Mouse (Mus musculus) limb, embryonic 12.5 days (tissue): ENCODE measurements around the gene Slx4ip. TPM values are rescaled to one million over a fixed set of nuclear protein-coding genes. Genes with fewer than 3 reads are reported as not detected.

ENCODE experiments used
- ATAC-seq: fragments of 200-750 bp; cut with Nextera tagmentation; 2 replicates; pipeline ENCODE4 v1.8.0; 2017; ENCODE audit warnings: low read depth, moderate TSS enrichment; ENCODE audit not compliant: insufficient number of reproducible peaks, insufficient read depth, low FRiP score, low TSS enrichment
- H3K27ac ChIP-seq: fragments of 300-500 bp; sonication (generic); 2 replicates; pipeline ENCODE4 v1.5.1; 2016; ENCODE audit warnings: mild to moderate bottlenecking, moderate library complexity
- H3K27me3 ChIP-seq: fragments of 300-500 bp; sonication (generic); 2 replicates; pipeline ENCODE4 v1.6.1; 2016; ENCODE audit warnings: mild to moderate bottlenecking, moderate library complexity
- H3K36me3 ChIP-seq: fragments of 300-500 bp; sonication (generic); 2 replicates; pipeline ENCODE4 v1.6.1; 2016; ENCODE audit warnings: mild to moderate bottlenecking, moderate library complexity
- H3K4me1 ChIP-seq: fragments of 300-500 bp; sonication (generic); replicated peaks from 2 replicates; pipeline ENCODE4 v1.6.1; 2016
- H3K4me2 ChIP-seq: fragments of 300-500 bp; sonication (generic); 2 replicates; pipeline ENCODE4 v1.6.1; 2016; ENCODE audit warnings: mild to moderate bottlenecking, moderate library complexity
- H3K4me3 ChIP-seq: fragments of 300-500 bp; sonication (generic); replicated peaks from 2 replicates; pipeline ENCODE4 v1.5.1; 2016; ENCODE audit warnings: mild to moderate bottlenecking
- H3K9ac ChIP-seq: fragments of 300-500 bp; sonication (generic); replicated peaks from 2 replicates; pipeline ENCODE4 v1.6.1; 2016; ENCODE audit warnings: mild to moderate bottlenecking, moderate library complexity
- H3K9me3 ChIP-seq: fragments of 300-500 bp; sonication (generic); 2 replicates; pipeline ENCODE4 v1.6.1; 2016; ENCODE audit warnings: mild to moderate bottlenecking, moderate library complexity
- WGBS: fragments of 180-500 bp; shearing (Covaris S2); methylation state at CpG from one replicate; pipeline ENCODE4 v1.1.7; 2016; 5-methylcytosine and 5-hydroxymethylcytosine counted together
- polyA plus RNA-seq: library from polyadenylated mRNA; unstranded; fragments of >200 nt; fragmentation: Nextera tagmentation; extraction: Ambion mirVana; gene quantifications from 2 replicates; pipeline ENCODE4 v1.2.1, GENCODE M21; 2016

Slx4ip gene
- polyA plus RNA-seq, 1 experiment from 2014 or later, result 9.0 TPM

- H3K9ac ChIP-seq, result no peak overlapping the region
- 0 out of 2 replicates have a peak, but pooled peaks cover 6% of the 10 kb centered on the region for H3K4me1 ChIP-seq
- no peaks in the 10 kb centered on the region for H3K9me3 ChIP-seq
- no peak overlapping the region for H3K4me2 ChIP-seq
- no peaks in the 10 kb centered on the region for H3K27me3 ChIP-seq
- no peak overlapping the region for H3K27ac ChIP-seq
- H3K36me3 ChIP-seq, result no peaks in the 10 kb centered on the region
- WGBS, result 53% methylated on average over 4 of the region's 4 CpGs
- ATAC-seq, result no peak
- no peak overlapping the region for H3K4me3 ChIP-seq
Measured at GRCm38 (mm10) chr2:136911958-136912411, 21.0 kb downstream of the Slx4ip start.

DNA sequence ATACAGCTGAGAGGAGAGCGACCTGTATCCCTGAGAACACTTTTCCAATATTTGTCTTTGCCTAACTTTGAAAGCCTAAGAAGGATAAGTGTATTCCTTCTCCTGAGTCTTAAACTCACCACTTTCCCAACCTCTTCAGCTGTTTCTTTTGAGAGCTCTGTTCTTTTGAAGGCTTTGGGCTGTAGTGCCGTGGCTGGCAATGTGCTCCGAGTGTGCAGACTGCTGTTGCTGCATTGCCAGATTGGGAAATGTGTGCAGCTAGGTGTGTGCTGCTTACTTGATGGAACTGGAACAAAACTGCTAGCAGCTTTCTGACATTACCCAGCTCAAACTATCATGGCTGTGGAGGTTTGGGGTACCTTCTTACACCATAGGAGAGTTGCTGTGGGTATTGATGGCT is 22.0 kb downstream of the Slx4ip start:
- H3K9me3 ChIP-seq, result no peaks in the 10 kb centered on the region
- H3K4me1 ChIP-seq, result 0 out of 2 replicates have a peak, but pooled peaks cover 6% of the 10 kb centered on the region
- no peak overlapping the region for H3K27ac ChIP-seq
- no peak overlapping the region for H3K9ac ChIP-seq
- no peak overlapping the region for H3K4me2 ChIP-seq
- H3K36me3 ChIP-seq, result no peaks in the 10 kb centered on the region
- no peaks in the 10 kb centered on the region for H3K27me3 ChIP-seq
- H3K4me3 ChIP-seq, result no peak overlapping the region
- WGBS, result 86% methylated on average over 3 of the region's 3 CpGs
- no peak for ATAC-seq

DNA sequence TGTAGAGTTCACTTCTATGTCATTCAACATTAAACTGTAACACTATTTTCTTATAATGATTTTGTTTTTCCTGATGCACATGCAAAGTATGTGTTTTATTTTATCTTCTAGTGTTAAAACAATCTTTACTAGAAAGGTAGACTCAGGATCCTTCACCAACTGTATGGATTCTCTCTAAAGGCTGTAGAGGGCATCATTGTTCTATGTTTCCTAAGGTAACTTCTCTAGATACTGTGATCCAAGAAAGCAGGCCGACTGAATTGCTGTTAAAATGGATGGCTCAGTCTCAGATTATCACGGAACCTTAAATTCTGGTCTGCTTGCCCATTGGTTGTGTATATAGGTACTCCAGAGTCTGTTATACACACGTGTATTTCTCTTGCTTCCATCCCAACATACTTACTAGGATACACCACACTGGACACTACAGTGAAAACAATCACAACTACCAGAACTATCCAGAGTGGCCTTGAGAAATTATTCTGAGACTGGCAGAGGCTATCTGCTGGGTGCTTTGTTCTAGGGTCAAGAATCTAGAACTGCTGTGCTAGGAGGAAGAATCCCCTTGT is 23.4 kb downstream of the Slx4ip start:
- Histone ChIP-seq H3K4me3 (no peak overlapping the region), H3K27ac (no peak overlapping the region), H3K27me3 (no peaks in the 10 kb centered on the region), H3K4me1 (0 out of 2 replicates have a peak, but pooled peaks cover 6% of the 10 kb centered on the region), H3K9ac (no peak overlapping the region), H3K36me3 (no peaks in the 10 kb centered on the region), H3K9me3 (no peaks in the 10 kb centered on the region), H3K4me2 (no peak overlapping the region)
- WGBS, result 63% methylated on average over 3 of the region's 3 CpGs
- ATAC-seq, result no peak

DNA sequence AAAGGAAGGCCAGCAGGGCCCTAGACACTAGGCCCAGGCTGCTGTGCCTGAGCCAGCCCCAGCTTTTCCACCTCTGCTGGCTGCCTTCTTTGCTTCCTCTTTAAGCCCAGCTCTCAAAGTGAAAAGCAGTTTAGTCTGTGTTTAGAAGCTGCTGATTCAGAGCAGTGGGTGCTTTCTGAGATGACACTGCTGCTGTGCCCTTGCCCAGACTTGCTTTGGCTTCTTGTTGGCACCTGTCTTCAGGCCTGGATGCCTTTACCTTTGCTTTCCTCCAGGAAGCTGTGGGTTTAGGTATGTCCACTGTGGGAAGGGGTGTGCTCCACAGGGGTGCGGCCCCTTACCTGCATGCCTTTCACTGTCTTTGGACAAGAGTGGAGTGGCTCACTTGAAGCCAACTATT is 28.4 kb downstream of the Slx4ip start:
- H3K9me3 ChIP-seq, result no peaks in the 10 kb centered on the region
- no peak for ATAC-seq
- peaks cover 10% of the 10 kb centered on the region; the same call in 1 of the 2 replicates for H3K4me1 ChIP-seq
- no peak overlapping the region for H3K9ac ChIP-seq
- H3K4me2 ChIP-seq, result no peak overlapping the region
- H3K27ac ChIP-seq, result no peak overlapping the region
- H3K36me3 ChIP-seq, result no peaks in the 10 kb centered on the region
- WGBS, result 96% methylated on average over 1 of the region's 1 CpGs
- H3K27me3 ChIP-seq, result no peaks in the 10 kb centered on the region
- no peak overlapping the region for H3K4me3 ChIP-seq

DNA sequence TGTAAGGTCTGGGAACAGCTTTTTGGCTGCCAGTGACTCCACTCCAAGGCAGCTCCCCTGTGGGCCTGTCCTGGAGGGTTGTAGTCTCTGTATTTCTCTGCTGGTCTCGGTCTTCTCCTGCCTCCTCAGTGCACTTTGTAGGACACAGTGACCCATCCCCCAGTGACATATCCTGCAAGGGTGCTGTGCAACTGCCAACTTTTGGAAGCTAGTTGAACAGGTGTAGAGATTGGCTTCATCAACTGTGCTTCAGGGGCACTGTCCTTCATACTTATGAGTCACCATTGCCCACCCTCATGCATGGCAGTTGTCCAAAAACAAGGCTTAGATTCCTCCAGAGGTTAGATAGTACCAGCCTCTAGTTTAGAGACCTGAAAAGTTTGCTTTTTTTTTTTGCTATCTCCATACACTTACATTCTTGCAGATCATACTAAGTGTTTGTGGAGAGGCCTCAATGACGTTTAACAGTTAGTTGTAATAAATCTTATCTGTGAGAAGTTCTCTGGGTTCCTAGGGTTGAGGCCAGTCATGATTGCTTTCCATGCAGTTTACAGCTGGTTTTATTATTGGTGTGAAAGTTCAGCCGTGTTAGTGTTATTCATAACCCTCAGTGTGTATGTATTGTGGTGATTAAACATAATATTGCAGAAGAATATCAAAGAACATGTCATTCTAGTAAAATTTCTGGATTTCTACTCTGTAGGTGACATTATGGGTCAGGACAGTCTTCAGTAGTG is 29.4 kb downstream of the Slx4ip start:
- peaks cover 10% of the 10 kb centered on the region; the same call in 1 of the 2 replicates for H3K4me1 ChIP-seq
- H3K4me3 ChIP-seq, result no peak overlapping the region
- no peaks in the 10 kb centered on the region for H3K36me3 ChIP-seq
- H3K9me3 ChIP-seq, result no peaks in the 10 kb centered on the region
- no peak overlapping the region for H3K27ac ChIP-seq
- H3K27me3 ChIP-seq, result no peaks in the 10 kb centered on the region
- no peak overlapping the region for H3K9ac ChIP-seq
- 66% methylated on average over 3 of the region's 3 CpGs for WGBS
- no peak for ATAC-seq
- no peak overlapping the region for H3K4me2 ChIP-seq

DNA sequence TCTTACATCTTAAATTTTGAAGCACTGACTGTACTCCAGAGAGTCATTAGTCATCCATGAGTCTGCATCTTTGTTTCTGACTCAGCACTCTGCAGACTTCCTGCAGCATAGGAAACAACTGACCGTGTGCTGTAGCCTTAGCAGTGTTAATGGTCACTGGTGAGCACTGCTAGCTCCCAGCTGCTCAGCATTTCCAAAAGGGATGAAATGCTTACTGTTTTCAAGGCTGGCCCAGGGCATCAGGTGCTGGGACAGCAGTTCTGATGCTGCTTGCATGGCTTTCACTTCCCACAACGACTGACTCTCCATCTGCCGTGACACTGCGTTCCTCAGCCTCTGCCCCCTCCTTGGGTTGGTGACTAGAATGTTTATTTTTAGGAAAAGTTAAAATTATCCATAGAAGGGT is 30.0 kb downstream of the Slx4ip start:
- H3K27ac ChIP-seq, result no peak overlapping the region
- H3K4me3 ChIP-seq, result no peak overlapping the region
- H3K27me3 ChIP-seq, result no peaks in the 10 kb centered on the region
- peak; percentile 42; the same call in 1 of the 2 replicates for ATAC-seq
- H3K4me1 ChIP-seq, result peaks cover 10% of the 10 kb centered on the region; the same call in 1 of the 2 replicates
- no peak overlapping the region for H3K9ac ChIP-seq
- 61% methylated on average over 4 of the region's 4 CpGs for WGBS
- no peak overlapping the region for H3K4me2 ChIP-seq
- H3K36me3 ChIP-seq, result no peaks in the 10 kb centered on the region
- H3K9me3 ChIP-seq, result no peaks in the 10 kb centered on the region

GRCm38 (mm10) chr2:136936391-136937288 is 45.6 kb downstream of the Slx4ip start:
- no peaks in the 10 kb centered on the region for H3K36me3 ChIP-seq
- H3K27ac ChIP-seq, result no peak overlapping the region
- no peak overlapping the region for H3K4me3 ChIP-seq
- WGBS, result 94% methylated on average over 4 of the region's 4 CpGs
- H3K9me3 ChIP-seq, result no peaks in the 10 kb centered on the region
- H3K27me3 ChIP-seq, result no peaks in the 10 kb centered on the region
- no peak overlapping the region for H3K9ac ChIP-seq
- no peaks in the 10 kb centered on the region for H3K4me1 ChIP-seq
- ATAC-seq, result no peak
- H3K4me2 ChIP-seq, result no peak overlapping the region

- H3K9ac ChIP-seq, result no peak overlapping the region
- no peak overlapping the region for H3K27ac ChIP-seq
- no peaks in the 10 kb centered on the region for H3K36me3 ChIP-seq
- no peak overlapping the region for H3K4me2 ChIP-seq
- WGBS, result 89% methylated on average over 1 of the region's 1 CpGs
- no peak overlapping the region for H3K4me3 ChIP-seq
- no peak for ATAC-seq
- no peaks in the 10 kb centered on the region for H3K9me3 ChIP-seq
- H3K27me3 ChIP-seq, result no peaks in the 10 kb centered on the region
- no peaks in the 10 kb centered on the region for H3K4me1 ChIP-seq
Measured at GRCm38 (mm10) chr2:136938249-136938648, 47.2 kb downstream of the Slx4ip start.

GRCm38 (mm10) chr2:136946297-136946696 is 55.3 kb downstream of the Slx4ip start:
- no peak overlapping the region for H3K4me2 ChIP-seq
- H3K36me3 ChIP-seq, result no peaks in the 10 kb centered on the region
- H3K9me3 ChIP-seq, result no peaks in the 10 kb centered on the region
- WGBS, result 86% methylated on average over 5 of the region's 5 CpGs
- no peaks in the 10 kb centered on the region for H3K27me3 ChIP-seq
- no peak overlapping the region for H3K9ac ChIP-seq
- 0 out of 2 replicates have a peak, but pooled peaks cover 6% of the 10 kb centered on the region for H3K4me1 ChIP-seq
- ATAC-seq, result no peak
- no peak overlapping the region for H3K27ac ChIP-seq
- H3K4me3 ChIP-seq, result no peak overlapping the region

GRCm38 (mm10) chr2:136947500-136947899 is 56.5 kb downstream of the Slx4ip start:
- no peak overlapping the region for H3K4me3 ChIP-seq
- no peak overlapping the region for H3K27ac ChIP-seq
- no peak overlapping the region for H3K4me2 ChIP-seq
- H3K9ac ChIP-seq, result no peak overlapping the region
- H3K36me3 ChIP-seq, result no peaks in the 10 kb centered on the region
- no peaks in the 10 kb centered on the region for H3K9me3 ChIP-seq
- peaks cover 6% of the 10 kb centered on the region; the same call in 1 of the 2 replicates for H3K4me1 ChIP-seq
- 58% methylated on average over 4 of the region's 4 CpGs for WGBS
- no peaks in the 10 kb centered on the region for H3K27me3 ChIP-seq
- ATAC-seq, result no peak

DNA sequence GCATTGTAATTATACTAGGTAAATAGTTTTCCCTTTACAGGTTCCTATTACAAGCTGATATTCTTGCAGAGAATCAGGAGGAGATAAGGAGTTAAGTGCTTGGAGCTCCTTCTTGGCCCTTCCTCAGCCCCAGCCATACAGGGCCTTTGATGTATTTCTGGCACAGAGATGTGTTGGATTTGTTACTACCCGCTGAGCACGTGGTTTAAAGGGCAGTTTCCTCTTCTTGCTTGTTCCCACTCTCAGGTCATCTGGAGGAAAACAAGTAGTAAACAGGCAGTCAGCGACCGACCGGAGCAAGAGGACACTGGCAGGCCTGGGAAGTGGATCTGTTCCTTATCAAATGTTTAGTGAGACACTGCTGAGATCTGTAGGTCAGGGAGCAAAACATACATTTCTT is 56.9 kb downstream of the Slx4ip start:
- H3K4me3 ChIP-seq, result no peak overlapping the region
- H3K4me2 ChIP-seq, result no peak overlapping the region
- WGBS, result 4% methylated on average over 5 of the region's 5 CpGs
- H3K9ac ChIP-seq, result no peak overlapping the region
- H3K27me3 ChIP-seq, result no peaks in the 10 kb centered on the region
- H3K4me1 ChIP-seq, result peaks cover 6% of the 10 kb centered on the region; the same call in 1 of the 2 replicates
- no peaks in the 10 kb centered on the region for H3K9me3 ChIP-seq
- peak overlapping the region; percentile 42; the same call in 1 of the 2 replicates for H3K27ac ChIP-seq
- no peak for ATAC-seq
- H3K36me3 ChIP-seq, result no peaks in the 10 kb centered on the region
